Mouse (Mus musculus): ENCODE data around the gene Hoxd4. TPM values are rescaled to one million over a fixed set of nuclear protein-coding genes. Genes with fewer than 3 reads are reported as not detected.

Gene Hoxd4
- total and polyA plus RNA-seq, 3 experiments: 0.21 to 1.0 (median 0.45) TPM

- intact Hi-C loops (cut with DNase I): no loop called here
- WGBS: 26% methylated on average over 2 of the region's 2 CpGs
- no peaks in the 10 kb centered on the region for H3K36me3 ChIP-seq (ENCODE audit: control insufficient read depth, insufficient read depth, low read length)
These were observed 34.6 kb upstream of the Hoxd4 start for GRCm38 (mm10) chr2:74677106-74677505.

GRCm38 (mm10) chr2:74678891-74679595 is 32.7 kb upstream of the Hoxd4 start, which contains the start of gene Hoxd11:
Hoxd11 (plus strand) TSS chr2:74679557.
- H3K9ac ChIP-seq (ENCODE audit: low read depth, low read length): no peak within 1 kb of the TSS
- 5% methylated on average over 15 of the region's 15 CpGs for WGBS
- H3K79me2 ChIP-seq (replicated peaks; ENCODE audit: control insufficient read depth, insufficient read depth, low read length): no peaks in the 10 kb centered on the region
- H3K36me3 ChIP-seq (ENCODE audit: control insufficient read depth, insufficient read depth, low read length): no peaks in the 10 kb centered on the region
- H3K27me3 ChIP-seq (ENCODE audit: control insufficient read depth, insufficient read depth, low read length): peaks cover 43% of the 10 kb centered on the region
- no peak within 1 kb of the TSS for H3K4me3 ChIP-seq
- no peak for TF ChIP-seq POLR2A (IDR thresholded peaks at IDR 0.05; ENCODE audit: insufficient read depth, low read depth, low read length)
- TF ChIP-seq EP300 (IDR thresholded peaks at IDR 0.05; ENCODE audit: insufficient read depth, low read depth, low read length): no peak
- no peak for DNase-seq
- no peak within 1 kb of the TSS for H3K27ac ChIP-seq
- no peaks in the 10 kb centered on the region for H3K4me1 ChIP-seq (ENCODE audit: control insufficient read depth, insufficient read depth, low read length)
- intact Hi-C loops (cut with DNase I): no loop called here

More at GRCm38 (mm10) chr2:74677106-74677505, 34.6 kb upstream of the Hoxd4 start:
- Histone ChIP-seq H3K27ac (no peak overlapping the region), H3K9ac (ENCODE audit: low read depth, low read length) (no peak overlapping the region), H3K4me1 (ENCODE audit: control insufficient read depth, insufficient read depth, low read length) (no peaks in the 10 kb centered on the region), H3K79me2 (replicated peaks; ENCODE audit: control insufficient read depth, insufficient read depth, low read length) (no peaks in the 10 kb centered on the region), H3K4me3 (no peak overlapping the region), H3K27me3 (ENCODE audit: control insufficient read depth, insufficient read depth, low read length) (peaks cover 34% of the 10 kb centered on the region)
- TF ChIP-seq CTCF (IDR thresholded peaks at IDR 0.05) (no peak), EP300 (IDR thresholded peaks at IDR 0.05; ENCODE audit: insufficient read depth, low read depth, low read length) (no peak), POLR2A (IDR thresholded peaks at IDR 0.05; ENCODE audit: insufficient read depth, low read depth, low read length) (no peak)
- DNase-seq: peak in 1 of 2 experiments; percentile 1

GRCm38 (mm10) chr2:74679596-74679971 is 32.1 kb upstream of the Hoxd4 start:
- peaks cover 45% of the 10 kb centered on the region for H3K27me3 ChIP-seq (ENCODE audit: control insufficient read depth, insufficient read depth, low read length)
- intact Hi-C loops (cut with DNase I): no loop called here
- 2% methylated on average over 26 of the region's 26 CpGs for WGBS
- H3K4me3 ChIP-seq: no peak overlapping the region
- no peak for DNase-seq
- H3K27ac ChIP-seq: no peak overlapping the region
- no peak overlapping the region for H3K9ac ChIP-seq (ENCODE audit: low read depth, low read length)
- H3K36me3 ChIP-seq (ENCODE audit: control insufficient read depth, insufficient read depth, low read length): no peaks in the 10 kb centered on the region
- H3K79me2 ChIP-seq (replicated peaks; ENCODE audit: control insufficient read depth, insufficient read depth, low read length): no peaks in the 10 kb centered on the region
- no peaks in the 10 kb centered on the region for H3K4me1 ChIP-seq (ENCODE audit: control insufficient read depth, insufficient read depth, low read length)
- TF ChIP-seq POLR2A (IDR thresholded peaks at IDR 0.05; ENCODE audit: insufficient read depth, low read depth, low read length) (no peak), EP300 (IDR thresholded peaks at IDR 0.05; ENCODE audit: insufficient read depth, low read depth, low read length) (no peak), CTCF (IDR thresholded peaks at IDR 0.05) (no peak)

GRCm38 (mm10) chr2:74679980-74680379 is 31.7 kb upstream of the Hoxd4 start:
- H3K9ac ChIP-seq (ENCODE audit: low read depth, low read length): no peak overlapping the region
- 3% methylated on average over 22 of the region's 23 CpGs for WGBS
- H3K27me3 ChIP-seq (ENCODE audit: control insufficient read depth, insufficient read depth, low read length): peaks cover 44% of the 10 kb centered on the region
- no peaks in the 10 kb centered on the region for H3K36me3 ChIP-seq (ENCODE audit: control insufficient read depth, insufficient read depth, low read length)
- no peak overlapping the region for H3K4me3 ChIP-seq
- no peaks in the 10 kb centered on the region for H3K79me2 ChIP-seq (replicated peaks; ENCODE audit: control insufficient read depth, insufficient read depth, low read length)
- H3K27ac ChIP-seq: no peak overlapping the region
- DNase-seq: no peak
- H3K4me1 ChIP-seq (ENCODE audit: control insufficient read depth, insufficient read depth, low read length): no peaks in the 10 kb centered on the region
- TF ChIP-seq CTCF (IDR thresholded peaks at IDR 0.05) (no peak), EP300 (IDR thresholded peaks at IDR 0.05; ENCODE audit: insufficient read depth, low read depth, low read length) (no peak), POLR2A (IDR thresholded peaks at IDR 0.05; ENCODE audit: insufficient read depth, low read depth, low read length) (no peak)
- intact Hi-C loops (cut with DNase I): no loop called here

GRCm38 (mm10) chr2:74680561-74681398 is 30.9 kb upstream of the Hoxd4 start:
- DNase-seq: no peak
- H3K27me3 ChIP-seq (ENCODE audit: control insufficient read depth, insufficient read depth, low read length): peaks cover 39% of the 10 kb centered on the region
- intact Hi-C loops (cut with DNase I): no loop called here
- 5% methylated on average over 21 of the region's 21 CpGs for WGBS
- no peak overlapping the region for H3K9ac ChIP-seq (ENCODE audit: low read depth, low read length)
- H3K4me3 ChIP-seq: no peak overlapping the region
- H3K36me3 ChIP-seq (ENCODE audit: control insufficient read depth, insufficient read depth, low read length): no peaks in the 10 kb centered on the region
- H3K79me2 ChIP-seq (replicated peaks; ENCODE audit: control insufficient read depth, insufficient read depth, low read length): no peaks in the 10 kb centered on the region
- TF ChIP-seq EP300 (IDR thresholded peaks at IDR 0.05; ENCODE audit: insufficient read depth, low read depth, low read length) (no peak), CTCF (IDR thresholded peaks at IDR 0.05) (no peak), POLR2A (IDR thresholded peaks at IDR 0.05; ENCODE audit: insufficient read depth, low read depth, low read length) (no peak)
- no peak overlapping the region for H3K27ac ChIP-seq
- H3K4me1 ChIP-seq (ENCODE audit: control insufficient read depth, insufficient read depth, low read length): no peaks in the 10 kb centered on the region

All from heart, adult 2 months (tissue).